Mouse (Mus musculus) liver, adult 2 months (tissue): ENCODE results near the gene Nr3c2.

Experiments used
- CTCF ChIP-seq: fragments of 200-500 bp; IDR thresholded peaks from 2 replicates; pipeline ENCODE4 v1.5.1; 2011; ENCODE audit warnings: low read depth, low read length, control low read depth
- POLR2A ChIP-seq: fragments of 200-500 bp; IDR thresholded peaks from 2 replicates; pipeline ENCODE4 v1.6.1; 2011; ENCODE audit warnings: low read length, control low read depth; ENCODE audit not compliant: insufficient read depth; ENCODE audit errors: extremely low read depth

- TF ChIP-seq POLR2A (no peak), CTCF (no peak)
Observed at GRCm38 (mm10) chr8:77033706-77034464, 134.6 kb downstream of the Nr3c2 start.
